Mouse (Mus musculus) A20 (cell line): ENCODE results near the gene 1110051M20Rik.

ENCODE experiments used
- DNase-seq: peaks from one replicate; pipeline ENCODE4 v3.0.0-alpha.2; 2011; ENCODE audit warnings: low read depth, low spot score

1110051M20Rik gene

GRCm38 (mm10) chr2:91263692-91264660 lies 180.5 kb downstream of the 1110051M20Rik start:
- no peak for DNase-seq

- DNase-seq: no peak
Observed at GRCm38 (mm10) chr2:91259493-91259892, 185.0 kb downstream of the 1110051M20Rik start.

- no peak for DNase-seq
Observed at GRCm38 (mm10) chr2:91258830-91259229, 185.7 kb downstream of the 1110051M20Rik start.

GRCm38 (mm10) chr2:91258054-91258453 lies 186.4 kb downstream of the 1110051M20Rik start:
- no peak for DNase-seq

- no peak for DNase-seq
Observed at GRCm38 (mm10) chr2:91257126-91257980, 187.2 kb downstream of the 1110051M20Rik start.

GRCm38 (mm10) chr2:91256256-91257125 lies 188.0 kb downstream of the 1110051M20Rik start:
- no peak for DNase-seq

GRCm38 (mm10) chr2:91255661-91256150 lies 188.8 kb downstream of the 1110051M20Rik start, which contains the start of gene Pacsin3:
Gene Pacsin3, plus strand, starts transcription at chr2:91255954.
- DNase-seq: no peak

- DNase-seq: no peak
Observed at GRCm38 (mm10) chr2:91254725-91255380, 189.7 kb downstream of the 1110051M20Rik start.

GRCm38 (mm10) chr2:91252512-91252911 lies 192.0 kb downstream of the 1110051M20Rik start:
- no peak for DNase-seq

GRCm38 (mm10) chr2:91252001-91252400 lies 192.5 kb downstream of the 1110051M20Rik start:
- DNase-seq: no peak

- DNase-seq: no peak
Observed at GRCm38 (mm10) chr2:91248366-91248765, 196.1 kb downstream of the 1110051M20Rik start.

GRCm38 (mm10) chr2:91244557-91245228 lies 199.8 kb downstream of the 1110051M20Rik start:
- no peak for DNase-seq

GRCm38 (mm10) chr2:91243416-91243815 lies 201.1 kb downstream of the 1110051M20Rik start:
- DNase-seq: no peak

- DNase-seq: peak; percentile 15
Observed at GRCm38 (mm10) chr2:91242547-91242946, 202.0 kb downstream of the 1110051M20Rik start.

- peak; percentile 67 for DNase-seq
Observed at GRCm38 (mm10) chr2:91237511-91238080, 206.9 kb downstream of the 1110051M20Rik start.

- DNase-seq: peak; percentile 96
Observed at GRCm38 (mm10) chr2:91236601-91237510, 207.6 kb downstream of the 1110051M20Rik start, which contains the start of gene Ddb2. Gene Ddb2, minus strand, starts transcription at chr2:91236982.

- no peak for DNase-seq
Observed at GRCm38 (mm10) chr2:91229735-91230134, 214.8 kb downstream of the 1110051M20Rik start.
